Mouse (Mus musculus) ES-Bruce4 (cell line): ENCODE measurements at regions not wholly inside any gene's neighbourhood (a gene's known extent, or its start where the extent isn't known, plus 50 kb on each side); places are given as distances from the start of the nearest gene placed in this dataset.

Experiments used
- EP300 ChIP-seq: IDR thresholded peaks from 2 replicates; pipeline ENCODE4 v1.6.1; 2011; ENCODE audit warnings: low read depth, low read length; ENCODE audit not compliant: insufficient read depth
- POLR2A ChIP-seq: IDR thresholded peaks from one replicate; pipeline ENCODE4 v1.8.1; 2011; ENCODE audit warnings: low read length; ENCODE audit not compliant: insufficient read depth

DNA sequence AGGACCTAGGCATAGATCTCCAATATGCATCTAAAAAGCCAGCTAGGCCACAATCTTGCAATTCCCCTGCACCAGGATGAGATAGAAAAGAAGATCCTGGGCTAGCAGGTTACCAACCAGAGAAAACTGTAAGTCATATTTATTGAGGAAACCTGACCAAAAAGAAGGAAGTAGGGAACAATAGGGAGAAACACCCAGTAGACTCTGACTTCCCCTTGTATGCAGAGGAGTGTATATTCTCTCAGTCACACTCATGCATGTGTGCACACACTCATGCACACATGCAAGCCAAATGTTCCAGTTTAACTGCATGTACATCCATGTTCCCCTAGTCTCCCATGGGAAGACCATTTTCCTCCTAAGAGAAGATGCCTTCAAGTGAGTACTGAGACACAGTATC is 184.9 kb upstream of the Negr1 start:
- no peak for TF ChIP-seq POLR2A
- no peak for TF ChIP-seq EP300
